Mouse (Mus musculus) skeletal muscle tissue, adult 2 months (tissue): Measurements from ENCODE around the gene Zfp385b.

ENCODE experiments used
- DNase-seq: peaks from one replicate; pipeline ENCODE4 v3.0.0-alpha.2; 2012; ENCODE audit warnings: low read depth, low spot score

Zfp385b gene

GRCm38 (mm10) chr2:77707138-77707537 is 112.3 kb downstream of the Zfp385b start:
- no peak for DNase-seq

- no peak for DNase-seq
Observed at GRCm38 (mm10) chr2:77705476-77705875, 114.0 kb downstream of the Zfp385b start.

GRCm38 (mm10) chr2:77703080-77703479 is 116.4 kb downstream of the Zfp385b start:
- DNase-seq: no peak

- DNase-seq: no peak
Observed at GRCm38 (mm10) chr2:77691174-77691573, 128.3 kb downstream of the Zfp385b start.

GRCm38 (mm10) chr2:77690316-77690715 is 129.1 kb downstream of the Zfp385b start:
- no peak for DNase-seq

DNA sequence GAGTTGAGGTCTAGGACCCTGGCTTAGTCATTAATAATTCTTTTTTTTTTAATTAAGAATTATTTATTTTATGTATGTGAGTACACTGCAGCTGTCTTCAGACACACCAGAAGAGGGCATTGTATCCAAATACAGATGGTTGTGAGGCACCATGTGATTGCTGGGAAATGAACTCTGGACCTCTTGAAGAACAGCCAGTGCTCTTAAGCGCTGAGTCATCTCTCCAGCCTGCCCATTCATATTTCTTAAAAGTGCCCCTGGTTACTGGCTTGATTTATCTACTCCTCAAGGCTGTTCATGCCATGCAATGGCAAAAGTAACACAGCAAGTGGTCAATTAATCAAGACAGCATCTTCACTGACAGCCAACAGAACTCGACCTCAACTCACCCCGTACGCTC is 130.8 kb downstream of the Zfp385b start:
- DNase-seq: peak; percentile 10

DNA sequence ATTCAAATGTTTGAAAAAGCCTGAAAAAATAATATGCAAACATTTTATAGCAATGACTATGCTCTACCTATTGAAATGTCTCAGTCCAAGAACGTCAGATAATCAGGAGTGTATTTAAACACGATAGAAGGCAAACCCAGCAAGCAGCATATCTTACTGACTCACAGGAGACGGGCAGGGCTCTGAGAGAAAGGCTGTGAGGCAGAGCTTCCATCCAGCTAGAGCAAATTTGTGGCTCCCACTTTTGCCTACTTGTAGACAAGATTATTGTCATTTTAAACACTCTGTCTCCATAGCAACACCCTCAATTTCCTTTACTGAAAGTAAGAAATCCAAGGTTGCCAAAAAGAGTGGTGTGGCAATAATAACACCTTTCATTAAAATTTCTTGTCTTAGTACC is 135.4 kb downstream of the Zfp385b start:
- no peak for DNase-seq

GRCm38 (mm10) chr2:77682205-77682604 is 137.2 kb downstream of the Zfp385b start:
- DNase-seq: no peak

DNA sequence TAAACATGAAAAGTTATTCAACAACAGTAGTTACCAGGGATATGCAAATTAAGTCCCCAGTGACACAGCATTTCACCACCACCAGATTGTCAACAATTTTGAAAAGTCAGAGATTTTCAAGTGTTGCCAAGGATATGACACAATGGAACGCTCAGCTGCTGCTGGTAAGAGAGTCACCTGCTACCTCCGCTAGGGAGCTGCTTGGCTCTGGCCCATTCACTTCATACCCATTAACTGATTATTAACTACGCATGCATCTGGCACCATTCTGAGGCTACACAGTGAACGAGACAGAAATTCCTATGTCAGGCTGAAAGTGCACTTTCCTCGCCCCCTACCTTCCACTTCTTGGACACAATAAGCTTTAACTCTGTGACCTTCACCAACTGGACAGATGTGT is 137.7 kb downstream of the Zfp385b start:
- DNase-seq: no peak

DNA sequence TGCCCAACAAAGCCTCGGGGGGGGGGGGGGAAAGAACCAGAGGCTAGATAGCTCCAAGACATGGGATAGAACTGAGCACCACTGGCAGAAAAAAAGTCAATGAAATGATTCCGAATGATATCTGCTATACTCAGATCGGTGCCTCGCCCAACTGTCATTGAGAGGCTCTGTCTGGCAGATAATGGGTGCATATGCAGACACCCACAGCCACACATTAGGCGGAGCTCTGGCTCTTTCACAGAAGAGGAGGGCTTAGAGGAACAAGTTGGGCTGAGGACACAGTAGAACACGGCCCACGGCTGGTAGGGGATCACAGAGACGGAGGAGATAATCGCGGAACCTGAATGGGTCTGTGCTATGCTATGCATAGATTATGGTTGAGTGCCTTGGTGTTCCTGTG is 145.7 kb downstream of the Zfp385b start:
- DNase-seq: no peak

- no peak for DNase-seq
Observed at GRCm38 (mm10) chr2:77672215-77672905, 147.1 kb downstream of the Zfp385b start.

DNA sequence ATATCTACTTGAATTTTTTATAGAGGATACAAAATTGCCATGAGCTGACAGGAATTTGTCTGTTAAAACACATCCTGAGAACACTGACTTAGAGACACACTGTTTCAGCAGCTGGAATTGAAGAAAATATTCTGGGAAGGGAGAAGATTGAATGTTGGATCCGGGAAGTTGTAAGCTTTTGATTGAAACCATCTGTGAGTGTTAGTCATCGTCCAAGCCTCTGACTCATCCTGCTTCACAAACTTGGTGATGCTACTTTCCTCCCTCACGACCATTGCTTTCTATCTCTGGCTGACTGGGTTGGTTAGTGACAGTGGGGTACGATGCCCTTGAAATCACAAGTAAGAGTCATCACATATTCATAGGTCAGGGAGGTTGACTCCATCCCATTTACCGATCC is 157.3 kb downstream of the Zfp385b start:
- DNase-seq: peak; percentile 46

DNA sequence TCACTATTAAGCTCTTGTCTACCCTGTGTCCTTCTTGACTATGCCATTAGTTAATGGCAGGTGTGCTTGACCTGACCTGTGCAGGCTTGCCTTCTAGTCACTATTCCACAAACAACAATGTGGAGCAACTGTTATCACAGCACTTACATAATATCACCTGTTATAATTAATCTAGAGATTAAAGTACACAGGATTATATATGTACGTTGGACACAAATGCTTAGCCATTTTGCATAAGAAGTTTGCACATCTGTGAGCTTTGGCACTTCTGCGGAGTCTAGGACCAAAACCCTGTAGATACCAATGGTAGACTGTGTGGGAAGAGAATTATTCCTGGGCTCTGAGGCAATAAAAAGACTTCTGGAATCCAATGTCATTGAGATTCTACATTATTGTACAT is 165.8 kb downstream of the Zfp385b start:
- no peak for DNase-seq

- DNase-seq: no peak
Observed at GRCm38 (mm10) chr2:77641521-77642170, 177.8 kb downstream of the Zfp385b start.

GRCm38 (mm10) chr2:77639993-77640392 is 179.4 kb downstream of the Zfp385b start:
- DNase-seq: no peak

- DNase-seq: no peak
Observed at GRCm38 (mm10) chr2:77631606-77632005, 187.8 kb downstream of the Zfp385b start.

GRCm38 (mm10) chr2:77627622-77628231 is 191.7 kb downstream of the Zfp385b start:
- no peak for DNase-seq

DNA sequence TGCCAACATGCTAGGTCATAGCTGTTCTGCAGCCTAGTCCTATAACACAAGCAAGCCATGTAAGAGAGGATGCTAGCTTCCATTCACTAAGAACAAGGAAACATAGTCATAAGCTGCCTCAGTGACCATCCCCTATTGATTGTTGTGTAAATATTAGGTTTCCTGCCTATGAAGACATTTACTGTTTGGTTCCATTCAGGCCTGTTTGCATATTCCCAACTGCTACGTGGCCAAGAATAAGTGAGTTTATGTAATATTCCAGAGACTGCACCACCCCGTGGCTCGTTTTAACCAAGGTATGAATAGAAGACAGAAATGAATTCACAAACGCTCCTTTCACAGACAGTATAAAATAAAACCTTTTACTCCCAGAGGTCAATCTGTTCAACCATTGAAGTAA is 200.8 kb downstream of the Zfp385b start:
- no peak for DNase-seq

- DNase-seq: no peak
Observed at GRCm38 (mm10) chr2:77610303-77610991, 209.0 kb downstream of the Zfp385b start.

DNA sequence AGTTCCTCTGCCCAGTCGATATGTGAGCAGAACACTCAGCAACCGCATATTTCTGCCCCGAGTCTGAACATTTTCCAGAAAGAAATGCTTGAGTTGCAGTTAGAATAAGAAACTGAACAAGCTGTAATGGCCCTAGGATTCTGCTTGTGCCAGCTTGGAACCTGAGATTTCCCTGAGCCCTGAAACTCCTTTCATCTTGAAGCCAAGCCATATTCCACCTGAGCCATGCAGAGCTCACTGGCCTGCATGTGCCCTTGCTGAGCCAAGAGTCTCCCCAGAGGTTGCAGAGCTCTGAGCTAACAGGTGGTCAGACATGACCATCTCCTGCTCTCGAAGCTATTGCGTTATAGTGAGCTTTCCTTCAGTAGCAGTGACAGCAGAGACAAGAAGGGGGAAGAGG is 210.0 kb downstream of the Zfp385b start:
- peak; percentile 85 for DNase-seq

GRCm38 (mm10) chr2:77608666-77609065 is 210.8 kb downstream of the Zfp385b start:
- peak; percentile 87 for DNase-seq

GRCm38 (mm10) chr2:77593461-77593860 is 226.0 kb downstream of the Zfp385b start:
- peak; percentile 6 for DNase-seq
